Mouse (Mus musculus) heart, embryonic 12.5 days (tissue): Measurements from ENCODE around the gene Stat2. TPM values are rescaled to one million over a fixed set of nuclear protein-coding genes. Genes with fewer than 3 reads are reported as not detected.
"Not testable (repeated sequence)": the region's sequence is repeated elsewhere in the genome, so short reads cannot be mapped to it uniquely, and the experiment has no call there.

Experiments
- ATAC-seq: fragments of 200-750 bp; cut with Nextera tagmentation; 2 replicates; pipeline ENCODE4 v1.8.0; 2017; ENCODE audit warnings: moderate TSS enrichment, moderate library complexity; ENCODE audit not compliant: insufficient number of reproducible peaks, low FRiP score
- H3K27ac ChIP-seq: fragments of 300-500 bp; sonication (generic); 2 replicates; pipeline ENCODE4 v1.5.1; 2016; ENCODE audit warnings: mild to moderate bottlenecking, moderate library complexity; ENCODE audit not compliant: poor library complexity, severe bottlenecking
- H3K27me3 ChIP-seq: fragments of 300-500 bp; sonication (generic); replicated peaks from 2 replicates; pipeline ENCODE4 v1.6.1; 2016; ENCODE audit warnings: mild to moderate bottlenecking, moderate library complexity
- H3K36me3 ChIP-seq: fragments of 300-500 bp; sonication (generic); 2 replicates; pipeline ENCODE4 v1.6.1; 2016; ENCODE audit warnings: mild to moderate bottlenecking, moderate library complexity
- H3K4me1 ChIP-seq: fragments of 300-500 bp; sonication (generic); replicated peaks from 2 replicates; pipeline ENCODE4 v1.6.1; 2016; ENCODE audit warnings: mild to moderate bottlenecking
- H3K4me2 ChIP-seq: fragments of 300-500 bp; sonication (generic); 2 replicates; pipeline ENCODE4 v1.6.1; 2016; ENCODE audit warnings: mild to moderate bottlenecking, moderate library complexity
- H3K4me3 ChIP-seq: fragments of 300-500 bp; sonication (generic); 2 replicates; pipeline ENCODE4 v1.5.1; 2016; ENCODE audit warnings: mild to moderate bottlenecking
- H3K9ac ChIP-seq: fragments of 300-500 bp; sonication (generic); 2 replicates; pipeline ENCODE4 v1.6.1; 2016; ENCODE audit warnings: mild to moderate bottlenecking, moderate library complexity
- H3K9me3 ChIP-seq: fragments of 300-500 bp; sonication (generic); replicated peaks from 2 replicates; pipeline ENCODE4 v1.6.1; 2016; ENCODE audit warnings: mild to moderate bottlenecking, moderate library complexity
- WGBS: fragments of 180-500 bp; shearing (Covaris S2); methylation state at CpG from one replicate; pipeline ENCODE4 v1.1.7; 2016; 5-methylcytosine and 5-hydroxymethylcytosine counted together
- polyA plus RNA-seq: library from polyadenylated mRNA; unstranded; fragments of >200 nt; fragmentation: Nextera tagmentation; extraction: Ambion mirVana; gene quantifications from 2 replicates; pipeline ENCODE4 v1.2.1, GENCODE M21; 2016

Gene Stat2
- polyA plus RNA-seq, 1 experiment from 2014 or later, result 11.2 TPM

- no peak overlapping the region for H3K27ac ChIP-seq
- ATAC-seq, result no peak
- no peaks in the 10 kb centered on the region for H3K27me3 ChIP-seq
- no peak overlapping the region for H3K4me3 ChIP-seq
- H3K4me1 ChIP-seq, result no peaks in the 10 kb centered on the region
- H3K4me2 ChIP-seq, result no peak overlapping the region
- 67% methylated on average over 4 of the region's 4 CpGs for WGBS
- H3K36me3 ChIP-seq, result no peaks in the 10 kb centered on the region
- no peaks in the 10 kb centered on the region for H3K9me3 ChIP-seq
- H3K9ac ChIP-seq, result no peak overlapping the region
Measured at GRCm38 (mm10) chr10:128258953-128259352, 11.4 kb upstream of the Stat2 start.

DNA sequence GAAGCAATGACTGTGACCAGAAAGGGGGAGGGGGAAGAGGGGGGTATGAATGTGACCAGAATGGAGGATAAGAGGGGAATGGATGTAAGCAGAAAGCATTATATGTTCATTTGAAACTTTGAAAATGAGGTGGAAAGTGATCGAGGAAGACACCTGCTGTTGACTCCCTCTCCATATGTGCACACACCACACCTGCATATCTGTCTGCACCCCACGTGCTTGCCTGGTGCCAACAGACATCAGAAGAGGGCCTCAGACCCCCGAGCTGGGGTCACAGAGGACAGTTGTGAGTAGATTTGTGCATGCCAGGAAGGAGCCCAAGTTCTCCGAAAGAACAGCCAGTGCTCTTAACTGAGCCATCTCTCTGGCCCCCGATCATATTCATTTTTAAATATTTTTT is 10.4 kb upstream of the Stat2 start:
- Histone ChIP-seq H3K27ac (no peak overlapping the region), H3K9me3 (no peaks in the 10 kb centered on the region), H3K4me3 (no peak overlapping the region), H3K9ac (no peak overlapping the region), H3K27me3 (no peaks in the 10 kb centered on the region), H3K36me3 (no peaks in the 10 kb centered on the region), H3K4me1 (no peaks in the 10 kb centered on the region), H3K4me2 (no peak overlapping the region)
- no peak for ATAC-seq
- WGBS, result 83% methylated on average over 5 of the region's 5 CpGs

GRCm38 (mm10) chr10:128260376-128260775 is 10.0 kb upstream of the Stat2 start:
- H3K9me3 ChIP-seq, ATAC-seq, H3K4me3 ChIP-seq, H3K27me3 ChIP-seq, H3K4me1 ChIP-seq, H3K4me2 ChIP-seq, H3K36me3 ChIP-seq, H3K27ac ChIP-seq, H3K9ac ChIP-seq: not testable (repeated sequence)
- WGBS, result 79% methylated on average over 7 of the region's 7 CpGs

DNA sequence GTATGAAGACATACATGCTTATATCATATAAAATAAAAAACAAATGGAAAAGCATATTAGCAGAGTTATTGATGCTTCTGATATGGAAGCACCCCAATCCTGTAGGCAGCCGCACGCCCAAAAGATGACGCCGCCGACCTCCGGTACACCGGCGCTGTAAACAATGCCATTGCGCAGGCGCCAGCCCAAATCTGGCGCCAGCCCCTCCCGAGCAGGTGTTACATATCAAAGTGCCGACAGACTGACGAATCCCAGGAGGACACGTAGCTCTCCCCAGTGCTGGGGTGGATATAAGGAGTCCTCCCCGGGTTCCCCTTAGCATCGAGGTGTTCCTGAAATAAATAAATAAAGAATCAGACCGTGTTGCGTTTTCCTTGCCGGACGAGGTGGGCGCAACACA is 8.1 kb upstream of the Stat2 start:
- Histone ChIP-seq H3K4me3 (peak overlapping the region; percentile 17), H3K27me3 (no peaks in the 10 kb centered on the region), H3K4me2 (peak overlapping the region; percentile 42), H3K9ac (no peak overlapping the region), H3K4me1 (no peaks in the 10 kb centered on the region), H3K36me3 (no peaks in the 10 kb centered on the region), H3K27ac (no peak overlapping the region), H3K9me3 (no peaks in the 10 kb centered on the region)
- 60% methylated on average over 22 of the region's 22 CpGs for WGBS
- ATAC-seq, result no peak

DNA sequence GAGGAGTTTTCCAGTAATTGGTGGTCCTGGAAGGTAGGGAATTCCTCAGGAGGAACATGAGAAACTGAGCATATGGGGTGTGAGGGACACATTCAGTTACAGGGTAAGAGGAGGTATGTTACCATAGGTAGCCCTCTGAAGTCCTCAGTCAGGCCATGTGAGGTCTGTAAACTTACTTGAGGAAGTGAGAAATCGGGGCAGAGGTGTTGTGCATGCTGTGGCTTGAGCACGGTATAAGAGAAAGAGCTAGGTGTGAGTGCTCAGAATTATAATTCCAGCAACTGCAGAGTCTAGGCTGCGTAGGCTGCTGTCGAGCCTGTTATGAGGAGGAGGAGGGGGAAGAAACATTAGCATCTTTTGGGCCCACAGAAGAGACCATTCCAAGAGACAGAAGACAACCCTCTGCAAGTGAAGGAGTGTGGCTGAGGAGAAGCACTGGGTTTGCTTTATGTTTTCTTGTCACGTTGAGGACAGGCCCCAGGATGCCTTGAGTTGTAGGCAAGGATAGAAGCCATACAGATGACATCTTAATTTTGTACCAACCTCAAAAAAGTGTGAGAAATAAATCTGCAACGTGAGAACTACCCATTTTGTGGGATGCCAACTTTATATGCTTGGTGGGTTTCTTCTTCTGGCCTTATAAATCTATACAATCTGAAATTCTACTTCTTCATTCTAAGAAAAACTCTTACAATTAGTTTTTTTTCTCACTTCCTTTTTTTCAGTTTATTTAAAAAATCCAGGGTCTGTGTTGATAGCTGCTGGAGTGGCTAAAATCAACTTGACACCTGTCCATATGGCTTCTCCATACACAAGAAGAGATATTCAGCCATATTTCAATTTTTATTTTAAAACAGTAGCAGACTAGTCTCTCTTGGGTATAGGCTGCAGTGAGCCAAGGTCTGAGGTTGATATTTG is 6.7 kb upstream of the Stat2 start:
- Histone ChIP-seq H3K9me3 (no peaks in the 10 kb centered on the region), H3K36me3 (no peaks in the 10 kb centered on the region), H3K4me3 (no peak overlapping the region), H3K9ac (no peak overlapping the region), H3K4me2 (no peak overlapping the region), H3K27me3 (no peaks in the 10 kb centered on the region), H3K27ac (no peak overlapping the region), H3K4me1 (no peaks in the 10 kb centered on the region)
- ATAC-seq, result no peak
- WGBS, result 75% methylated on average over 6 of the region's 6 CpGs

- H3K9ac ChIP-seq, result no peak within 1 kb of the TSS
- no peaks in the 10 kb centered on the region for H3K27me3 ChIP-seq
- no peak within 1 kb of the TSS for H3K4me2 ChIP-seq
- H3K4me1 ChIP-seq, result no peaks in the 10 kb centered on the region; the same call in 1 of the 2 replicates
- H3K36me3 ChIP-seq, result no peaks in the 10 kb centered on the region
- 72% methylated on average over 6 of the region's 6 CpGs for WGBS
- H3K9me3 ChIP-seq, result no peaks in the 10 kb centered on the region
- no peak for ATAC-seq
- H3K27ac ChIP-seq, result no peak within 1 kb of the TSS
- no peak within 1 kb of the TSS for H3K4me3 ChIP-seq
Measured at GRCm38 (mm10) chr10:128268371-128268770, 2.0 kb upstream of the Stat2 start, which contains the start of gene Apof. Gene Apof (plus strand): TSS chr10:128268671.

GRCm38 (mm10) chr10:128269206-128269910 is 1.0 kb upstream of the Stat2 start:
- H3K4me3 ChIP-seq, result no peak overlapping the region
- no peaks in the 10 kb centered on the region for H3K27me3 ChIP-seq
- H3K27ac ChIP-seq, result no peak overlapping the region
- 87% methylated on average over 16 of the region's 16 CpGs for WGBS
- no peaks in the 10 kb centered on the region for H3K36me3 ChIP-seq
- ATAC-seq, result no peak
- H3K4me1 ChIP-seq, result no peaks in the 10 kb centered on the region; the same call in 1 of the 2 replicates
- H3K9me3 ChIP-seq, result no peaks in the 10 kb centered on the region
- peak overlapping the region; percentile 81; the same call in 1 of the 2 replicates for H3K4me2 ChIP-seq
- no peak overlapping the region for H3K9ac ChIP-seq

GRCm38 (mm10) chr10:128270866-128271265 is 507 bp downstream of the Stat2 start:
- H3K36me3 ChIP-seq, result no peaks in the 10 kb centered on the region
- H3K4me3 ChIP-seq, result peak overlapping the region; percentile 73
- H3K9ac ChIP-seq, result peak overlapping the region; percentile 84
- no peaks in the 10 kb centered on the region for H3K27me3 ChIP-seq
- H3K27ac ChIP-seq, result peak overlapping the region; percentile 61
- no peaks in the 10 kb centered on the region for H3K9me3 ChIP-seq
- H3K4me1 ChIP-seq, result no peaks in the 10 kb centered on the region; the same call in 1 of the 2 replicates
- ATAC-seq, result no peak
- H3K4me2 ChIP-seq, result peak overlapping the region; percentile 81
- 38% methylated on average over 7 of the region's 7 CpGs for WGBS

- no peak overlapping the region for H3K27ac ChIP-seq
- H3K9me3 ChIP-seq, result no peaks in the 10 kb centered on the region
- no peak overlapping the region for H3K4me3 ChIP-seq
- no peak for ATAC-seq
- H3K9ac ChIP-seq, result no peak overlapping the region
- no peaks in the 10 kb centered on the region; the same call in 1 of the 2 replicates for H3K4me1 ChIP-seq
- peaks cover 7% of the 10 kb centered on the region; the same call in 1 of the 2 replicates for H3K36me3 ChIP-seq
- H3K4me2 ChIP-seq, result no peak overlapping the region
- no peaks in the 10 kb centered on the region for H3K27me3 ChIP-seq
- 61% methylated on average over 2 of the region's 2 CpGs for WGBS
Measured at GRCm38 (mm10) chr10:128271883-128272282, 1.5 kb downstream of the Stat2 start.

- H3K9ac ChIP-seq, ATAC-seq, H3K27me3 ChIP-seq, H3K4me1 ChIP-seq, H3K4me2 ChIP-seq, H3K27ac ChIP-seq, H3K4me3 ChIP-seq, H3K9me3 ChIP-seq: not testable (repeated sequence)
- peaks cover 17% of the 10 kb centered on the region for H3K36me3 ChIP-seq
- 85% methylated on average over 7 of the region's 7 CpGs for WGBS
Measured at GRCm38 (mm10) chr10:128272819-128273439, 2.6 kb downstream of the Stat2 start.

- H3K9ac ChIP-seq, H3K4me2 ChIP-seq, H3K27me3 ChIP-seq, H3K9me3 ChIP-seq, H3K4me3 ChIP-seq, H3K4me1 ChIP-seq, H3K27ac ChIP-seq, ATAC-seq: not testable (repeated sequence)
- H3K36me3 ChIP-seq, result peaks cover 39% of the 10 kb centered on the region
- WGBS, result 92% methylated on average over 1 of the region's 1 CpGs
Measured at GRCm38 (mm10) chr10:128275374-128275773, 5.0 kb downstream of the Stat2 start.
